Mouse (Mus musculus) liver, embryonic 14.5 days (tissue): ENCODE results near the gene Usp54. TPM values are rescaled to one million over a fixed set of nuclear protein-coding genes. Genes with fewer than 3 reads are reported as not detected.

Experiments
- ATAC-seq: fragments of 200-750 bp; cut with Nextera tagmentation; 2 replicates; pipeline ENCODE4 v1.8.0; 2017; ENCODE audit warnings: moderate number of reproducible peaks, mild to moderate bottlenecking, moderate library complexity; ENCODE audit not compliant: insufficient read depth
- DNase-seq, 3 experiments: peaks; one replicate each; pipeline ENCODE4 v3.0.0-alpha.2; 2012 to 2013; ENCODE audit warnings: low read depth in 3 of 3, low spot score in 3 of 3
- H3K27ac ChIP-seq: fragments of 300-500 bp; sonication (generic); 2 replicates; pipeline ENCODE4 v1.5.1; 2014; ENCODE audit warnings: moderate library complexity, mild to moderate bottlenecking, control low read depth, inconsistent platforms
- H3K27me3 ChIP-seq: fragments of 300-500 bp; sonication (generic); 2 replicates; pipeline ENCODE4 v1.6.1; 2014; ENCODE audit warnings: mild to moderate bottlenecking, low read length, moderate library complexity; ENCODE audit not compliant: control insufficient read depth, insufficient read depth
- H3K36me3 ChIP-seq: fragments of 300-500 bp; sonication (generic); replicated peaks from 2 replicates; pipeline ENCODE4 v1.6.1; 2014; ENCODE audit warnings: low read depth; ENCODE audit not compliant: control insufficient read depth, insufficient read depth
- H3K4me1 ChIP-seq, 2 experiments: fragments of 200-500 bp in 1 of 2; fragments of 300-500 bp in 1 of 2; sonication (generic) in 1 of 2; replicated peaks; 2 replicates each; pipeline ENCODE4 v1.6.1; 2012 to 2014; ENCODE audit warnings: antibody characterized with exemption in 1 of 2, inconsistent platforms in 1 of 2, low read length in 1 of 2; ENCODE audit not compliant: control insufficient read depth in 2 of 2, insufficient read depth in 2 of 2
- H3K4me2 ChIP-seq: fragments of 300-500 bp; sonication (generic); 2 replicates; pipeline ENCODE4 v1.6.1; 2014; ENCODE audit warnings: low read depth, mild to moderate bottlenecking, control low read depth, moderate library complexity
- H3K4me3 ChIP-seq, 2 experiments: fragments of 200-500 bp in 1 of 2; fragments of 300-500 bp in 1 of 2; sonication (generic) in 1 of 2; 2 replicates each; pipeline ENCODE4 v1.5.1; 2012 to 2014; ENCODE audit warnings: low read depth in 2 of 2, low read length in 2 of 2, mild to moderate bottlenecking in 2 of 2, control low read depth in 1 of 2, inconsistent platforms in 1 of 2, moderate library complexity in 1 of 2; ENCODE audit not compliant: insufficient read depth in 1 of 2
- H3K9ac ChIP-seq: fragments of 300-500 bp; sonication (generic); replicated peaks from 2 replicates; pipeline ENCODE4 v1.6.1; 2014; ENCODE audit warnings: mild to moderate bottlenecking, control low read depth, moderate library complexity
- H3K9me3 ChIP-seq: fragments of 300-500 bp; sonication (generic); 2 replicates; pipeline ENCODE4 v1.6.1; 2016; ENCODE audit warnings: low read length, mixed read lengths; ENCODE audit not compliant: control insufficient read depth
- CTCF ChIP-seq: IDR thresholded peaks from 2 replicates; pipeline ENCODE4 v1.5.1; 2016; ENCODE audit warnings: antibody characterized with exemption, low read depth, control low read depth
- EP300 ChIP-seq: IDR thresholded peaks from 2 replicates; pipeline ENCODE4 v1.6.1; 2016; ENCODE audit warnings: antibody characterized with exemption, low read depth
- WGBS: fragments of 180-500 bp; shearing (Covaris S2); extraction: QIAGEN DNeasy Blood & Tissue Kit; methylation state at CpG from one replicate; pipeline ENCODE4 v1.1.7; 2014; ENCODE audit not compliant: insufficient replicate concordance; 5-methylcytosine and 5-hydroxymethylcytosine counted together
- polyA plus RNA-seq, 2 experiments: library from polyadenylated mRNA; depleted of rRNA in 1 of 2; stranded (reverse) in 1 of 2; unstranded in 1 of 2; fragments of >200 nt; fragmentation: Nextera tagmentation in 1 of 2; extraction: Ambion mirVana in 1 of 2; gene quantifications; 2 replicates each; pipeline versions ENCODE4 v1.2.1 to v1.2.3; 2012 to 2014

The Usp54 gene
- polyA plus RNA-seq, 2 experiments = 1.2 to 1.3 TPM

DNA sequence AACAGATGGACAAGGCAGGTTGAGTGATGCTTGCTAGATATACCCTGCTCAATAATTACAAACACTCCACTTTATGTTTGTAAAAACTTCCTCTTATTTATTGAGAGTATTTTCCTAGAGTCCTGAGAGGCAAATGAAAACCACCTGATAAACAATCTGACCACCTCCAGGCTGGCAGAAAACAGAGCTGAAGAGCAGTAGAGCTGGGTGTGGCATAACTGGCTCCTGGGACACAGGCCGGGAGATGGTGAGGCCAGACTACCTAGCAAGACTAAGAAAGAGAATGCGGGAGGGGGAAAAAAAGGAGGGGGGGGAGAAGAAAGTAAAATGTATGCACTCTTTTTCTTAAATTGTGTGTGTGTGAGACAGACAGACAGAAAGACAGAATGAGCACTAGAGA is 18.5 kb downstream of the Usp54 start:
- TF ChIP-seq CTCF (no peak), EP300 (no peak)
- Histone ChIP-seq H3K4me3 (no peak overlapping the region), H3K4me2 (no peak overlapping the region), H3K9ac (no peak overlapping the region), H3K27ac (no peak overlapping the region), H3K27me3 (no peaks in the 10 kb centered on the region), H3K4me1 (peaks cover 3 to 9% of the 10 kb centered on the region in 2 experiments), H3K9me3 (no peaks in the 10 kb centered on the region), H3K36me3 (no peaks in the 10 kb centered on the region)
- no peak for ATAC-seq
- DNase-seq = no peak
- WGBS = 37% methylated on average over 2 of the region's 2 CpGs

DNA sequence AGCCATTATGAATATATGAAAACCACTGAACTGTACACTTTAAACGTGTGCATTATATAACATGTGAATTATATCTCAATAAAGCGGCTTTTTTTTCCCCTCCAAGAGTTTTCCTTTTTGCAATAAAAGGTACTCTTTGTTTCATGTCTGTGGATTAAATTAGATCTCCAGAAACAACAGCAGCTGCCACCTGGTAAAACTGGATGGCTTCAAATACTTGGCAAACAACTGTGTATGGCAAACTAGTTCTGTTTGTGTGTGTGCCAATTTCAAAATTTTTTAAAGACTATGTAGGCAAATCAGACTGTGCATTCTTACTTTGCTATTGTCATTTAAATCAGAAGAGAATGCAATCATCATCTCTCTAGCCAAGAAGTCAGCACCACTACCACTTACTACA is 19.0 kb downstream of the Usp54 start:
- DNase-seq (no peak), ATAC-seq (no peak)
- no peaks in the 10 kb centered on the region for H3K36me3 ChIP-seq
- H3K27ac ChIP-seq = no peak overlapping the region
- H3K27me3 ChIP-seq = no peaks in the 10 kb centered on the region
- H3K4me1 ChIP-seq = peaks cover 3 to 9% of the 10 kb centered on the region in 2 experiments
- H3K9me3 ChIP-seq = no peaks in the 10 kb centered on the region
- WGBS = 63% methylated on average over 2 of the region's 2 CpGs
- no peak overlapping the region for H3K4me2 ChIP-seq
- no peak overlapping the region for H3K9ac ChIP-seq
- no peak overlapping the region for H3K4me3 ChIP-seq
- TF ChIP-seq CTCF (no peak), EP300 (no peak)

DNA sequence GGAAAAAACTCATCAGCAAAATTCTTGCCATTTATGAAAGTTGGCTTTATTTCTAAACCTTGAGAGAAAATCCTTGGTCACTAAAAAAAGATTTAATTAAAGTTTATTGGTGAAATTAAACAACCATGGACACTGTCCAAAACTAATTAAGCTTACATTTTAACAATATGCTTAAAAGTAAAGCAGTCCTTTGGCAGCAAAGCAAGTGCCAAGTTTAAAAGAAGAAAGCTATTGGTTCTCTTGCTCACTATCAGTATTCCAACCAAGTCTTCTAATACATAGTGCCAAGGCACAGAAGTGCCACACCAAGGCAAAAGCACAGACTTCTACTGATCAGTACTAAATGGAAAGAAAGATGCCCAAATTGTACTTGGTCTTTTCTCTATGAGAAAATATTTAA is 21.7 kb downstream of the Usp54 start:
- Histone ChIP-seq H3K9me3 (no peaks in the 10 kb centered on the region), H3K4me3 (no peak overlapping the region), H3K27ac (no peak overlapping the region), H3K4me2 (no peak overlapping the region), H3K36me3 (no peaks in the 10 kb centered on the region), H3K4me1 (peaks cover 12 to 26% of the 10 kb centered on the region in 2 experiments), H3K9ac (no peak overlapping the region), H3K27me3 (no peaks in the 10 kb centered on the region)
- no peak for DNase-seq
- TF ChIP-seq CTCF = no peak
- no peak for TF ChIP-seq EP300
- no peak for ATAC-seq

DNA sequence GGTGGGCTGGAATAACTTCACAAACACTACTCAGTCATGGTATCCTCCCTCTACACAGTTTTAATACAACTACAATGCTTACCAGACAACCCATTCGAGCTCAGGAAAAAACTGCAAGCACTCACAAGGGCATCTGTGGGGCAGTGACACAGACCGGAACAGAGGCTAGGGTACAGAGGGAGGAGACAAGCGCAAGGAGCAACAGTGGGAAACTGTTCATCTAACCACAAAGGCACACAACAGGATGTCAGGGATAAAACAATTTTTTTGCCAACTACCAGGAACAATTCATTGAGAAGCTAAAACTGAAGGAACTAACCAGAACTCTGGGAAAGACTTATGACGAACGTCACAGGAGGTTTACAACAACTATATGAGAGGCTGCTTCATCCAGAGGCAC is 22.7 kb downstream of the Usp54 start:
- no peak for ATAC-seq
- no peaks in the 10 kb centered on the region for H3K9me3 ChIP-seq
- WGBS = 28% methylated on average over 5 of the region's 5 CpGs
- no peak for TF ChIP-seq EP300
- no peak for TF ChIP-seq CTCF
- no peak for DNase-seq
- H3K4me2 ChIP-seq = no peak overlapping the region; the same call in 1 of the 2 replicates
- no peak overlapping the region for H3K9ac ChIP-seq
- no peak overlapping the region for H3K27ac ChIP-seq
- peaks cover 12 to 26% of the 10 kb centered on the region in 2 experiments for H3K4me1 ChIP-seq
- no peak overlapping the region for H3K4me3 ChIP-seq
- H3K36me3 ChIP-seq = no peaks in the 10 kb centered on the region
- no peaks in the 10 kb centered on the region for H3K27me3 ChIP-seq

DNA sequence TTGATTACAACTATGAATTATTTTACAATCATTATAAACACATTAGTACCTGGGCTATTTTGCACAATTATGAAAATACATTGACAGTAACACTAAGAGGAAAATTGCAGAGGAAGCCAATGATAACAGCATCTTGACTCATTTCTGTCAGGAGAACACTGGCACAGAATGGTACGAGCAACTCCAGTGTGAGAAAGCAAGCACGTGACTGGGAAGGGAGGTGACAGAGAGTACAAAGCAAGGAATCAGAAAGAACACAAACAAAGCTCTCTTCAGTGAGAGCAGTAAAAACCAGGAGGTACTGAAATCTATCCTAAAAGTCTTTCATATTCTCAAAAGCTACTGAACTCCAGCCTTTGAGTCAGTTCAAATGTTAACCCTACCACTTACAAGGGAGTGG is 24.4 kb downstream of the Usp54 start:
- TF ChIP-seq EP300 = no peak
- TF ChIP-seq CTCF = no peak
- Histone ChIP-seq H3K9ac (no peak overlapping the region), H3K27ac (no peak overlapping the region), H3K36me3 (no peaks in the 10 kb centered on the region), H3K4me1 (peaks cover 8 to 24% of the 10 kb centered on the region in 2 experiments), H3K4me2 (no peak overlapping the region), H3K4me3 (no peak overlapping the region), H3K27me3 (no peaks in the 10 kb centered on the region), H3K9me3 (no peaks in the 10 kb centered on the region)
- DNase-seq (no peak), ATAC-seq (no peak)
- WGBS = 14% methylated on average over 2 of the region's 2 CpGs
